Mouse (Mus musculus) cerebellum, postnatal 14 days (tissue): ENCODE data around the gene Exoc3l4.

ENCODE experiments used
- DNase-seq, 2 experiments: peaks; one replicate each; pipeline ENCODE4 v3.0.0; 2021; ENCODE audit warnings: mixed read lengths in 2 of 2

Exoc3l4 gene

GRCm38 (mm10) chr12:111411631-111412355 lies 5.0 kb upstream of the Exoc3l4 start:
- DNase-seq = peak; percentile 71 to 72

GRCm38 (mm10) chr12:111412581-111413284 lies 4.1 kb upstream of the Exoc3l4 start:
- no peak for DNase-seq

GRCm38 (mm10) chr12:111413300-111413699 lies 3.5 kb upstream of the Exoc3l4 start:
- peak; percentile 92 to 95 for DNase-seq

GRCm38 (mm10) chr12:111419918-111420317 lies 3.1 kb downstream of the Exoc3l4 start:
- no peak for DNase-seq

- no peak for DNase-seq
Measured at GRCm38 (mm10) chr12:111420946-111421709, 4.3 kb downstream of the Exoc3l4 start.

GRCm38 (mm10) chr12:111422852-111423251 lies 6.0 kb downstream of the Exoc3l4 start:
- no peak for DNase-seq

GRCm38 (mm10) chr12:111423570-111424129 lies 6.8 kb downstream of the Exoc3l4 start:
- DNase-seq = no peak

GRCm38 (mm10) chr12:111424547-111424946 lies 7.7 kb downstream of the Exoc3l4 start:
- DNase-seq = no peak

GRCm38 (mm10) chr12:111425258-111425657 lies 8.4 kb downstream of the Exoc3l4 start:
- DNase-seq = peak; percentile 89 to 96

- peak; percentile 97 to 99 for DNase-seq
Measured at GRCm38 (mm10) chr12:111425789-111426460, 9.1 kb downstream of the Exoc3l4 start.

GRCm38 (mm10) chr12:111427438-111428113 lies 10.8 kb downstream of the Exoc3l4 start:
- no peak for DNase-seq

- no peak for DNase-seq
Measured at GRCm38 (mm10) chr12:111428364-111428763, 11.5 kb downstream of the Exoc3l4 start.

GRCm38 (mm10) chr12:111428961-111429911 lies 12.4 kb downstream of the Exoc3l4 start:
- DNase-seq = peak; percentile 48 to 59

- no peak for DNase-seq
Measured at GRCm38 (mm10) chr12:111430049-111430867, 13.4 kb downstream of the Exoc3l4 start.

GRCm38 (mm10) chr12:111430868-111431817 lies 14.3 kb downstream of the Exoc3l4 start:
- no peak for DNase-seq

- DNase-seq = no peak
Measured at GRCm38 (mm10) chr12:111432097-111432496, 15.3 kb downstream of the Exoc3l4 start.

GRCm38 (mm10) chr12:111432751-111433331 lies 16.0 kb downstream of the Exoc3l4 start:
- DNase-seq = no peak

GRCm38 (mm10) chr12:111434164-111434744 lies 17.4 kb downstream of the Exoc3l4 start:
- no peak for DNase-seq
